Mouse (Mus musculus) adrenal gland, adult 8-10 months (tissue): ENCODE measurements around the gene Col17a1. TPM values are rescaled to one million over a fixed set of nuclear protein-coding genes. Genes with fewer than 3 reads are reported as not detected.

Source experiments
- total RNA-seq, 4 experiments: library from RNA; stranded (reverse); gene quantifications; 2 replicates each; pipeline ENCODE4 v1.2.4; 2022

The Col17a1 gene
- total RNA-seq, 4 experiments from 2014 or later = not detected

Other genes starting within 250 kb of the Col17a1 start
- 10 to 100 TPM; 26.9 to 54.9 (median 36.4) TPM for gene Sh3pxd2a, start 227.7 kb downstream of the Col17a1 start, total RNA-seq
- gene Stn1, start 154.6 kb downstream of the Col17a1 start, total RNA-seq = 10 to 100 TPM; 10.3 to 15.5 (median 13.8) TPM
- gene Slk, start 112.4 kb downstream of the Col17a1 start, total RNA-seq = 10 to 100 TPM; 34.0 to 49.4 (median 39.6) TPM
- gene Sfr1, start 39.6 kb upstream of the Col17a1 start, total RNA-seq = 10 to 100 TPM; 73.4 to 86.9 (median 77.6) TPM
- 10 to 100 TPM; 63.2 to 81.2 (median 73.3) TPM for gene Gsto1, start 162.9 kb upstream of the Col17a1 start, total RNA-seq
- gene Gsto2, start 173.4 kb upstream of the Col17a1 start, total RNA-seq = 1 to 10 TPM; 1.0 to 3.4 (median 1.9) TPM
- not detected for gene Cfap43, start 227.2 kb upstream of the Col17a1 start, total RNA-seq
- gene Itprip, start 227.2 kb upstream of the Col17a1 start, total RNA-seq = 10 to 100 TPM; 12.4 to 23.1 (median 17.1) TPM
- gene Cfap58, start 245.6 kb upstream of the Col17a1 start, total RNA-seq = under 1 TPM in 3 of 4 experiments, not detected in 1; 0.07 to 0.12 (median 0.11) TPM